ENCODE assay signal across 26 mouse cellular contexts in genomic region chr1:75572776-75573175, GRCm38 (mm10). TPM values are rescaled to one million over a fixed set of nuclear protein-coding genes. Genes with fewer than 3 reads are reported as not detected.
DNase-seq lines count a peak whose midpoint lies in the region; ATAC-seq and TF ChIP-seq lines count a peak whose summit lies in the region.
"Had no signal": no experiment of that assay in that cellular context is flagged by ENCODE, and none has a peak within 500 bp of the region (broad histone marks: within the 10 kb centered on the region; RNA-seq: fewer than 3 reads in every experiment).

No protein-coding gene starts in this region.

- no peak for ATAC-seq in forebrain, embryonic 14.5 days
- ATAC-seq: forebrain, embryonic 15.5 days; intestine, embryonic 16.5 days; midbrain, embryonic 13.5 days had no signal

- peak; percentile 23 for DNase-seq in forebrain, embryonic 14.5 days (ENCODE audit: low spot score)
- DNase-seq in forebrain, embryonic 10.5 days (ENCODE audit: extremely low spot score, low spot score): no peak
- peak; percentile 47 for DNase-seq in brain, embryonic 14.5 days (ENCODE audit: low read depth)
- peak; percentile 87 for DNase-seq in cerebellum, adult 8-10 months
- peak; percentile 82 to 87 for DNase-seq in cerebellum, postnatal 25 days
- DNase-seq in right cerebral cortex, postnatal 4 days: no peak
- DNase-seq in gastrocnemius, postnatal 14 days: no peak
- DNase-seq: adrenal gland, postnatal 10 days; heart, postnatal 10 days; kidney, adult 8-10 months; liver; lung, adult 2 months; lung, postnatal 10 days; thymus, adult 18-20 months; thymus, postnatal 25 days had no signal

- H3K4me3 ChIP-seq in forebrain, embryonic 14.5 days (ENCODE audit: low read depth, low read length): no peak overlapping the region
- no peak overlapping the region for H3K4me3 ChIP-seq in forebrain, embryonic 10.5 days
- H3K4me3 ChIP-seq: forebrain, embryonic 15.5 days; heart, embryonic 13.5 days; midbrain, embryonic 13.5 days; neural tube, embryonic 15.5 days had no signal

- H3K4me2 ChIP-seq in forebrain, embryonic 14.5 days (ENCODE audit: low read length): no peak overlapping the region
- H3K4me2 ChIP-seq: forebrain, embryonic 15.5 days; heart, embryonic 13.5 days; midbrain, embryonic 13.5 days; neural tube, embryonic 15.5 days had no signal

- intact Hi-C loops in gastrocnemius, postnatal 14 days (cut with DNase I; ENCODE audit: low total_unique reads): no loop called here

- no peak overlapping the region for H3K9ac ChIP-seq in forebrain, embryonic 14.5 days (ENCODE audit: low read length)
- H3K9ac ChIP-seq: forebrain, embryonic 15.5 days; heart, embryonic 13.5 days; liver, embryonic 14.5 days; midbrain, embryonic 13.5 days; neural tube, embryonic 15.5 days had no signal

- H3K4me1 ChIP-seq in forebrain, embryonic 14.5 days (ENCODE audit: control insufficient read depth, insufficient read depth, low read length): no peaks in the 10 kb centered on the region
- H3K4me1 ChIP-seq in forebrain, embryonic 10.5 days: no peaks in the 10 kb centered on the region
- H3K4me1 ChIP-seq: midbrain, embryonic 13.5 days; neural tube, embryonic 15.5 days had no signal

- 67% methylated on average over 6 of the region's 6 CpGs for WGBS in forebrain, embryonic 14.5 days
- 86% methylated on average over 6 of the region's 6 CpGs for WGBS in forebrain, embryonic 10.5 days

- H3K9me3 ChIP-seq in forebrain, embryonic 14.5 days (replicated peaks; ENCODE audit: control insufficient read depth, low read length): no peaks in the 10 kb centered on the region
- no peaks in the 10 kb centered on the region for H3K9me3 ChIP-seq in forebrain, embryonic 10.5 days
- H3K9me3 ChIP-seq: forebrain, embryonic 15.5 days; G1E; heart, embryonic 13.5 days; midbrain, embryonic 13.5 days; neural tube, embryonic 15.5 days had no signal

- TF ChIP-seq POLR2A in brain, embryonic 14.5 days (IDR thresholded peaks at IDR 0.05; ENCODE audit: borderline replicate concordance, extremely low read depth, insufficient read depth, insufficient read length, poor library complexity, severe bottlenecking): no peak

- H3K36me3 ChIP-seq in forebrain, embryonic 14.5 days (ENCODE audit: control insufficient read depth, insufficient read depth, low read length): no peaks in the 10 kb centered on the region
- no peaks in the 10 kb centered on the region for H3K36me3 ChIP-seq in forebrain, embryonic 10.5 days (replicated peaks)
- H3K36me3 ChIP-seq: forebrain, embryonic 15.5 days; G1E; heart, embryonic 13.5 days; midbrain, embryonic 13.5 days; neural tube, embryonic 15.5 days had no signal

- H3K27me3 ChIP-seq in forebrain, embryonic 14.5 days (replicated peaks; ENCODE audit: control insufficient read depth, insufficient read depth, low read length): no peaks in the 10 kb centered on the region
- H3K27me3 ChIP-seq in forebrain, embryonic 10.5 days (ENCODE audit: poor library complexity, severe bottlenecking): no peaks in the 10 kb centered on the region
- H3K27me3 ChIP-seq: forebrain, embryonic 15.5 days; heart, embryonic 13.5 days; midbrain, embryonic 13.5 days; neural tube, embryonic 15.5 days had no signal

- H3K27ac ChIP-seq in forebrain, embryonic 14.5 days (ENCODE audit: low read depth, low read length): no peak overlapping the region
- no peak overlapping the region for H3K27ac ChIP-seq in forebrain, embryonic 10.5 days
- H3K27ac ChIP-seq: forebrain, embryonic 15.5 days; heart, embryonic 13.5 days; kidney, postnatal 0 days; liver, embryonic 14.5 days; macrophage; midbrain, embryonic 13.5 days; neural tube, embryonic 15.5 days; stomach, postnatal 0 days had no signal

- no peak for TF ChIP-seq CTCF in brain, embryonic 14.5 days (IDR thresholded peaks at IDR 0.05; ENCODE audit: borderline replicate concordance, extremely low read depth, insufficient read depth, insufficient read length)

RNA-seq across cellular contexts. Expression of gene Slc4a3, which starts 26.7 kb away (rescaled TPM):
- polyA plus RNA-seq in forebrain, embryonic 14.5 days (2014; fragmentation: Nextera tagmentation; extraction: Ambion mirVana): 12.6 and 18.7 TPM in 2 replicates
- 13.6 and 15.0 TPM in 2 replicates for polyA plus RNA-seq in forebrain, embryonic 10.5 days (2016; fragmentation: Nextera tagmentation; extraction: Ambion mirVana)
- polyA plus RNA-seq in brain, embryonic 14.5 days (2012; rRNA removed): 59.4 and 61.2 TPM in 2 replicates
- 1 to 10 TPM; 5.2 to 6.2 TPM for total RNA-seq in gastrocnemius, postnatal 14 days (2021)
- total RNA-seq: megakaryocyte-erythroid progenitor cell, adult 5-6 weeks had no signal
- polyA plus RNA-seq: G1E had no signal

RNA-seq across cellular contexts. Expression of gene Stk11ip, which starts 51.4 kb away (rescaled TPM):
- 8.7 and 10.7 TPM in 2 replicates for polyA plus RNA-seq in forebrain, embryonic 14.5 days (2014; fragmentation: Nextera tagmentation; extraction: Ambion mirVana)
- 33.2 and 33.5 TPM in 2 replicates for polyA plus RNA-seq in forebrain, embryonic 10.5 days (2016; fragmentation: Nextera tagmentation; extraction: Ambion mirVana)
- 36.5 and 40.6 TPM in 2 replicates for polyA plus RNA-seq in brain, embryonic 14.5 days (2012; rRNA removed)
- 1 to 10 TPM; 5.5 to 6.3 TPM for total RNA-seq in gastrocnemius, postnatal 14 days (2021)

Comparison
In these comparisons a context has a peak if more than half of its experiments do, and no peak if none do; other contexts are left out.
1. DNase-seq: peak in forebrain, embryonic 14.5 days (single experiment), brain, embryonic 14.5 days (single experiment), cerebellum, adult 8-10 months (single experiment) and cerebellum, postnatal 25 days (2 of 2); none in forebrain, embryonic 10.5 days (single experiment), right cerebral cortex, postnatal 4 days (single experiment) and gastrocnemius, postnatal 14 days (single experiment).